Mouse (Mus musculus) forebrain, embryonic 15.5 days (tissue): ENCODE data around the gene Uba52. TPM values are rescaled to one million over a fixed set of nuclear protein-coding genes. Genes with fewer than 3 reads are reported as not detected.

Experiments used
- ATAC-seq: fragments of 200-750 bp; cut with Nextera tagmentation; replicated peaks from 2 replicates; pipeline ENCODE4 v1.8.0; 2017; ENCODE audit warnings: mild to moderate bottlenecking, moderate TSS enrichment, moderate library complexity
- H3K27ac ChIP-seq: fragments of 300-500 bp; sonication (generic); replicated peaks from 2 replicates; pipeline ENCODE4 v1.5.1; 2015; ENCODE audit warnings: mild to moderate bottlenecking, inconsistent platforms
- H3K27me3 ChIP-seq: fragments of 300-500 bp; sonication (generic); 2 replicates; pipeline ENCODE4 v1.6.1; 2015; ENCODE audit warnings: inconsistent platforms
- H3K36me3 ChIP-seq: fragments of 300-500 bp; sonication (generic); 2 replicates; pipeline ENCODE4 v1.6.1; 2015; ENCODE audit warnings: mild to moderate bottlenecking, inconsistent platforms
- H3K4me1 ChIP-seq: fragments of 300-500 bp; sonication (generic); 2 replicates; pipeline ENCODE4 v1.6.1; 2015; ENCODE audit warnings: inconsistent platforms
- H3K4me2 ChIP-seq: fragments of 300-500 bp; sonication (generic); replicated peaks from 2 replicates; pipeline ENCODE4 v1.6.1; 2015; ENCODE audit warnings: mild to moderate bottlenecking, inconsistent platforms
- H3K4me3 ChIP-seq: fragments of 300-500 bp; sonication (generic); 2 replicates; pipeline ENCODE4 v1.5.1; 2015; ENCODE audit warnings: mild to moderate bottlenecking, inconsistent platforms
- H3K9ac ChIP-seq: fragments of 300-500 bp; sonication (generic); replicated peaks from 2 replicates; pipeline ENCODE4 v1.6.1; 2015; ENCODE audit warnings: mild to moderate bottlenecking, inconsistent platforms
- H3K9me3 ChIP-seq: fragments of 300-500 bp; sonication (generic); 2 replicates; pipeline ENCODE4 v1.6.1; 2016; ENCODE audit warnings: inconsistent platforms
- WGBS: fragments of 180-500 bp; shearing (Covaris S2); methylation state at CpG from one replicate; pipeline ENCODE4 v1.1.7; 2015; ENCODE audit warnings: mixed read lengths; 5-methylcytosine and 5-hydroxymethylcytosine counted together
- polyA plus RNA-seq: library from polyadenylated mRNA; unstranded; fragments of >200 nt; fragmentation: Nextera tagmentation; extraction: Ambion mirVana; gene quantifications from 2 replicates; pipeline ENCODE4 v1.2.1, GENCODE M21; 2015

Uba52 gene
- polyA plus RNA-seq, 1 experiment from 2014 or later = 724 TPM

DNA sequence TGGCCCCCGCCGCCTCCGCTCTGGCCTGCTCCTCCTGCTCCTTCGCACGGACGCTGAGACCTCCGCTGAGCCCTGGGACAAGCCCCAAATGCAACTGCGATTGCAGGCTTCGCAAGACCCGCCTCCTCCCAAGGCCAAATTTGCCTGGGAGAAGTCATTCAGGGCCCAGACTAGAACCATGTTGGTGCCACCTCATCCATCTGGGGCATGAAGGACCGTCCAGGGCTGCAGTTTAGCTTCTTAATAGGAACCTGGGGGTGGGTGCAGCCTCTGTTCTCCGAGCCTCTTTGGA lies 14.9 kb downstream of the Uba52 start:
- no peaks in the 10 kb centered on the region for H3K9me3 ChIP-seq
- peak overlapping the region; percentile 11; the same call in 1 of the 2 replicates for H3K4me3 ChIP-seq
- no peak overlapping the region for H3K9ac ChIP-seq
- H3K27ac ChIP-seq = no peak overlapping the region
- peaks cover 36% of the 10 kb centered on the region for H3K4me1 ChIP-seq
- peaks cover 100% of the 10 kb centered on the region for H3K27me3 ChIP-seq
- no peaks in the 10 kb centered on the region for H3K36me3 ChIP-seq
- no peak overlapping the region for H3K4me2 ChIP-seq
- ATAC-seq = no peak
- 9% methylated on average over 12 of the region's 12 CpGs for WGBS

DNA sequence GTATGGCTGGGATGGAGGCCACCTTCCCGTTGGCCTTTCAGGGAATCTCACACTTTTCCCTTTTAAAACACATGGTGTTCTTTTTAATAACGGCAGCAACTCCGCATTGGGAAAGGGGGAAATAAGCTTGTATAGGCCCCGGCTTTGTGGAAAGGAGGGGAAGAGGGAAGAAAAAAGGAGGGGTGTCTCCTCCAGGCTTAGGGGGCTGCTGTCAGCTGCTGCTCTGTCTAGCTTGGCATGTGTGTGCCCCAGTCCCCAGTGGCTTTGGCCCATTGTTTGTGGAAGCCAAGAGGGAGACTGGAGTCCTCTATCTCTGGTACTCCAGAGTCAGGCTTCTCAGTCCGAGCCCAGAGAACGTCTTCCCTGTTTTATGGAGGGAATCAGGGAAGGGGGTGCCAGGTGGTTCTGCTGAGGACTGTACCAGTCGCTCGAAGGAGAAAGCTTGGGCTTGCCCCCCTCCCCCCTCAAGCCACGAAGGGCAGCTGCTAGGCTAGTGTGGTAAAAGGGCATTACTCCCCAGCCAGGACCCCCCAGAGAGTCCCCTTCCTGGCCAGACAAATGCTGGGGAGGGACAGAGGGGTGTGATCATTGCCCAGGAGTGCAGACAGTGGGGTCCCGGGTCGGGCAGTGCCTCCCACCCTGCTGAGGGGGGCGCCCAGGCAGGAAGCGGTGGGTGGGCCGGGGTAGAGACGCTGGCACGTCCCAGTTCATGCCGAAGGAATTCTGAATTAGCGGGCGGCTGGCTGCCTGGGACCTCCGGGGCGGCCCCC lies 15.4 kb downstream of the Uba52 start:
- no peak for ATAC-seq
- Histone ChIP-seq H3K9ac (no peak overlapping the region), H3K4me2 (no peak overlapping the region), H3K4me3 (peak overlapping the region; percentile 11; the same call in 1 of the 2 replicates), H3K4me1 (peaks cover 34% of the 10 kb centered on the region), H3K27me3 (peaks cover 100% of the 10 kb centered on the region), H3K36me3 (no peaks in the 10 kb centered on the region), H3K27ac (no peak overlapping the region), H3K9me3 (no peaks in the 10 kb centered on the region)
- 0% methylated on average over 21 of the region's 21 CpGs for WGBS

DNA sequence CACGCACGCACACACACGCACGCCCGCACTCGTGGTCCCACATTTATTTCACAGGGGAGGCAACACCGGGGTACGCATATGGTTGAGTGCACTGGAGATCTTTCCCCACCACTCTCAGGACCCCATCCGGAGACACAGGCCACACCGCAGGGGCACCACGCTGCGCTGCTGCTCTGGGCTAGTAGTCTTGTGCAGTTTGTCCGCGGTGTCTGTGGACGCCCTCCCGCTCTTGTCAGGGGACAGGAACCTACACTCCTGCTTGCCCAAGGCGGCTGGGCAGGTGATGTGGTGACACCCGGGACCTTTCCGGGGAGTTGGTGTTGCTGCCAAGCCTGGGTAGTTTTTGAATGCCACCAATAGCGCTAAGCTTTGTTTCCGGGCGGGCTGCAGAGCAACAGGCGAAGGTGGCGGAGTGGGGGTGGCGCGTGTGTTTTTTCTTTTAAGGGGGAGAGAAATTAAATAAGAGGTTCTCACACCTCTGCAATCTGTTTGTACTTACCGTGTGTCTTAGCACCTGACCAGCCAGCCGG lies 16.1 kb downstream of the Uba52 start:
- peak overlapping the region; percentile 58; the same call in 1 of the 2 replicates for H3K4me2 ChIP-seq
- H3K9me3 ChIP-seq = no peaks in the 10 kb centered on the region
- peak overlapping the region; percentile 41 for H3K4me3 ChIP-seq
- peaks cover 100% of the 10 kb centered on the region for H3K27me3 ChIP-seq
- H3K9ac ChIP-seq = no peak overlapping the region
- H3K4me1 ChIP-seq = peaks cover 37% of the 10 kb centered on the region
- H3K36me3 ChIP-seq = no peaks in the 10 kb centered on the region
- no peak for ATAC-seq
- H3K27ac ChIP-seq = no peak overlapping the region
- WGBS = 3% methylated on average over 28 of the region's 28 CpGs

DNA sequence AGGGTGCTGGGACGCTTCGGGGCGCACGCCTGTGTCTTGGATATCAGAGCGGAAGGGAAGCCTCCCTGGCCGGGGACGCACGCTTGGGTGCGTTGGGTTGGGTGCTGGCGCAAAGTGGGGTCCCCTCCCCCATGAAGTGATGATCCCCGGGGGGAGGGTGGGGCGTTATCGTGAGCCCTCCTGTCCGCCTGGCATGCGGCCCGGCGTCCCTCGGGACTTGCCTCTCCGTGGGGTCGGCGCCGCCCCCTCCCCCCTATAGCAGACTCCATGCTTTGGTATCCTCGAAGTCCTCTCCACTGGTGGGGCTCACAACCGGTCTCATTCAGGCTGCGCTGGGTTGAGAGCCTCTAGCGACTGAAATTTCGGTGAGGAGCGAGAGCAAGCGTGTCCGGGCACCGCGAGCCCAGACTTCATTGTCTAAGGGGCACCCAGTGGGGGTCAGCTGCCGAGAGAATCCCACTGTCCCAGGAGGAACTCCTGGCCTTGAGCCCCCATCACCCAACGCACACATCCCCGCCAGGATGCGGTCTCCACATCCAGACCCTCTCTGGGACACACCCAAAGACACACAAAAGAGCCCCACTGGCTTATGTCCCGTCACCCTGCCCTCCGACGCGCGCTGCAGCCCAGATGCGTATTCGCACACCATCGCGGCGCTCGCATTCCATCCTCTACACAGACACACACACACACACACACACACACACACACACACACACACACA lies 16.7 kb downstream of the Uba52 start:
- no peak overlapping the region for H3K27ac ChIP-seq
- H3K27me3 ChIP-seq = peaks cover 100% of the 10 kb centered on the region
- H3K4me2 ChIP-seq = peak overlapping the region; percentile 58
- peak overlapping the region; percentile 36; the same call in 1 of the 2 replicates for H3K9ac ChIP-seq
- ATAC-seq = no peak
- no peaks in the 10 kb centered on the region for H3K9me3 ChIP-seq
- WGBS = under 1% methylated on average over 47 of the region's 47 CpGs
- H3K36me3 ChIP-seq = no peaks in the 10 kb centered on the region
- peaks cover 40% of the 10 kb centered on the region for H3K4me1 ChIP-seq
- H3K4me3 ChIP-seq = peak overlapping the region; percentile 41

DNA sequence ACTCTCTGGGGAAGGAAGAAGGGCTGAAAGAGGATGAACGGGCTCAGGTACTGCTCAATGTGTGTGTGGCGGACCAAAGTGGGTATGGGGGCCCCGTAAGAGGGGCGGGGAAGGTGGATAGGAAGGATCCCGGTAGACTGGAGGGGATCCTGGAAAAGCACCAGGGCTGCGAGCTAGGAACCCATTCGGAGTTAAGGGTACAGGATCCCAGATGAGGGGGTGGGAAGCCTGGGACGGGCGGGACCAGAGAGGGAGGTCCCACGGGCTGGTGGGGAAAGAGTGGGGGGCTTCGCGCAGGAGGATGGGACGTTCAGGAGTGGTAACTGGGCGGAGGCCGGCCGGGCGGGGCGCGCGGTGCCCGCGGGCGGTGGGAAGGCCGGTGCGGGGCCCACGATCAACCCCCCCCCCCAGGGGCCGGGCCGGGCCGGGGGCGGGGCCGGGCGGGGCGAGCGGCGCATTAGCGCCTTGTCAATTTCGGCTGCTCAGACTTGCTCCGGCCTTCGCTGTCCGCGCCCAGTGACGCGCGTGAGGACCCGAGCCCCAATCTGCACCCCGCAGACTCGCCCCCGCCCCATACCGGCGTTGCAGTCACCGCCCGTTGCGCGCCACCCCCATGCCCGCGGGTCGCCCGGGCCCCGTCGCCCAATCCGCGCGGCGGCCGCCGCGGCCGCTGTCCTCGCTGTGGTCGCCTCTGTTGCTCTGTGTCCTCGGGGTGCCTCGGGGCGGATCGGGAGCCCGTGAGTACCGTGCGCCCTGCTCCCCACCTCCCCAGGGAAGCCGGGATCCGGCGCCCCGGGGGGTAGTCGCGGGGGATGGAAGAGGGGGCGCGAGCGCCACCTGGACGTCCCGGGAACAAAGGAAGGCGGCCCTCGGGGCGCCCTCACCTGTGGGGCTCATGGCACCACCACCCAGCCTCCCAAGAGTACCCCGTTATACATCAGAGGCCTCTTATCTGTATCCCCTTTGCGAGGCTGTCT lies 17.6 kb downstream of the Uba52 start, which contains the start of gene Crlf1:
TSS of gene Crlf1 (plus strand) at position 495 of the 977 bp plus-strand sequence.
- Histone ChIP-seq H3K4me2 (peak within 1 kb of the TSS; percentile 58), H3K36me3 (no peaks in the 10 kb centered on the region), H3K27me3 (peaks cover 100% of the 10 kb centered on the region), H3K9ac (peak within 1 kb of the TSS; percentile 36), H3K9me3 (no peaks in the 10 kb centered on the region), H3K27ac (no peak within 1 kb of the TSS), H3K4me1 (peaks cover 48% of the 10 kb centered on the region), H3K4me3 (peak within 1 kb of the TSS; percentile 41)
- ATAC-seq = no peak
- under 1% methylated on average over 83 of the region's 93 CpGs for WGBS

DNA sequence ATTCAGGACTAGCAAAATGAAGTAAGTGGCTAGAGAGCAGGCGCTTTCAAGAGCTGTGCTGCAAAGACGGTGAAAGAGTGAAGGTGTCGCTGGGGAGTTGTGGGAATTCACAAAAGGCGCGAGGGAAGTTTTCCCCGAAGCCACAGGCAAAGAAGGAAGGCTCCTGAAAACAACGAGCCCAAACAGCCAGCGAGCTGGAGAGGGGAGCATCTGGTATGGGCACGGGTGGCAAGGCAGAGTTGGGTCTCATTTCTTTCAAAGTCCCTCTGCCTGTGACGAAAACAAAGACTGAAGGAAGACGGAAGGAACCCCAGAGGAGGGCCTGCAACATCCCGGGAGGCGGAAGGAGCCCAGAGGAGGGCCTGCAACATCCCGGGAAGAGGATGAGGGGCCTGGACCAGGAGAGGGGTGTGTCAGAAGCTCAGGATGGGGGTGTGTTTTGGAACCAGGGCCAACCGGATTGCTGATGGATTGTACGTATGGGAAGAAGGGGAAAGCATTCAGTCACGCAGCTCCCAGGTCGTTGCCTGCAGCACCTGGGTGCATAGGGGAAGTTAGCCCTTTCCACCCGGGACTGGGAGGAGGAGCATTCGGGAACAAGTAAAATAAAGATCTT lies 19.6 kb downstream of the Uba52 start:
- H3K36me3 ChIP-seq = no peaks in the 10 kb centered on the region
- no peak overlapping the region for H3K4me3 ChIP-seq
- WGBS = under 1% methylated on average over 20 of the region's 20 CpGs
- no peak overlapping the region for H3K4me2 ChIP-seq
- ATAC-seq = no peak
- H3K9ac ChIP-seq = no peak overlapping the region
- H3K4me1 ChIP-seq = peaks cover 61% of the 10 kb centered on the region
- no peaks in the 10 kb centered on the region for H3K9me3 ChIP-seq
- H3K27me3 ChIP-seq = peaks cover 95% of the 10 kb centered on the region
- H3K27ac ChIP-seq = no peak overlapping the region

DNA sequence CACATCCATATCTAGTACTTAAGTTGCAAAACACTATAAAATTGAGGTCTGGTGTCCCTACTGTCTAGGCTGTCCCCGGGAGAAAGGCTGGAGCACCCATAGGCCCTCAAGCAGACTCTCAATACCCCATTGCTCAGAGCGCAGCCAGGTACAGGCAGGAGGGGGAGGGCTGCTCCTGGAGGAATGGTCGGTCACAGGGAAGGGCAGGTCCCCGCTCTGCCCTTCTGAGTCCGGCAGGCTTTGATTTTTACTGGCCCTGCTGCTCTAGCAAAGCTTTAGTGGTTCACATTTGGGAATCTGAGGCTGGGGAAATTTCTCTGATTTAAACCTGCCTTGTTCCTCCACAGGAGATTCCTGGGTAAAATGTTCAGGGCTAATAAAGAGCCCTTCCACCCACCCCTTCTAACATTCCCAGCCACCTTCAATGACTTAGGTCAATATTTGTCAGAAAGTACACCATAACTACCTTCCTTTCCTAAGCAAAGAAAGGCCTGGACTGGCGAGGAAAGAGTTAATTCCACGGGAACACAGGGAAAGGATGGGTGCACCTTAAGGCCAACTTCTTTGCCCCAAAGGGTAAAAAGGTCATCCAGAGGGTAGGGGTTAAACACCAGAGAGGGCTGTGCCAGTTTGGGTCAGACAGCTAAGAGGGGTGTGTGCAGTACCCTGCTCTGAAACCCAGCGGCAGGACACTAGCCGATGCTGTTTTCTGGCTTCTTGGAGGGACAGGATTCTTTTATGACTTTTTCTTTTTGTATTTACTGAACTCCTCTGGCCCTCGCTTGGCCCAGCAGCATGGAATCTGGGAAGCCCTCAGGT lies 20.3 kb downstream of the Uba52 start:
- H3K27ac ChIP-seq = no peak overlapping the region
- no peaks in the 10 kb centered on the region for H3K36me3 ChIP-seq
- H3K4me1 ChIP-seq = peaks cover 55% of the 10 kb centered on the region
- WGBS = 4% methylated on average over 10 of the region's 10 CpGs
- no peak for ATAC-seq
- H3K9me3 ChIP-seq = no peaks in the 10 kb centered on the region
- H3K9ac ChIP-seq = no peak overlapping the region
- no peak overlapping the region for H3K4me2 ChIP-seq
- H3K27me3 ChIP-seq = peaks cover 95% of the 10 kb centered on the region
- H3K4me3 ChIP-seq = no peak overlapping the region

DNA sequence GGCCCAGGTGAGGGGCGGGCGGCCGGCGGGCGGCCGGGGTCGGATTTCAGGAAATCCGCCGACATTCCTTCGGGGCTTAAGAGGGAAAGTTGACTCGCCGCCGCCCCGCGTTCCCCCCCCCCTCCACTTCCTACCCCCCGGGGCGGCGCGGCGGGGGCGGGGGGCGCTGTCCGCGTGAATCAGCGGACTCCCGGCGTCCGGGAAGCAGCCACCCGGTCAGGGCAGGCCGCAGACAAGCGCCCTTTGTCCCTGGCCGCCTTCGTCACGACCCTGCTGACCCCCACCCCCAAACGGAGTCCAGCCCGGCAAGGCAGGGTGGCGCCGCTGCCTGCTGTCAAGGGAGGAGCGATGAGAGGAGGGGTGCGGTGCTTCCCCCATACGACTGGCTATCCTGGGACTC lies 21.0 kb downstream of the Uba52 start:
- no peak overlapping the region for H3K27ac ChIP-seq
- peaks cover 95% of the 10 kb centered on the region for H3K27me3 ChIP-seq
- H3K9ac ChIP-seq = no peak overlapping the region
- ATAC-seq = no peak
- peak overlapping the region; percentile 11; the same call in 1 of the 2 replicates for H3K4me2 ChIP-seq
- no peak overlapping the region for H3K4me3 ChIP-seq
- H3K4me1 ChIP-seq = peaks cover 48% of the 10 kb centered on the region
- H3K36me3 ChIP-seq = no peaks in the 10 kb centered on the region
- under 1% methylated on average over 31 of the region's 41 CpGs for WGBS
- H3K9me3 ChIP-seq = no peaks in the 10 kb centered on the region

DNA sequence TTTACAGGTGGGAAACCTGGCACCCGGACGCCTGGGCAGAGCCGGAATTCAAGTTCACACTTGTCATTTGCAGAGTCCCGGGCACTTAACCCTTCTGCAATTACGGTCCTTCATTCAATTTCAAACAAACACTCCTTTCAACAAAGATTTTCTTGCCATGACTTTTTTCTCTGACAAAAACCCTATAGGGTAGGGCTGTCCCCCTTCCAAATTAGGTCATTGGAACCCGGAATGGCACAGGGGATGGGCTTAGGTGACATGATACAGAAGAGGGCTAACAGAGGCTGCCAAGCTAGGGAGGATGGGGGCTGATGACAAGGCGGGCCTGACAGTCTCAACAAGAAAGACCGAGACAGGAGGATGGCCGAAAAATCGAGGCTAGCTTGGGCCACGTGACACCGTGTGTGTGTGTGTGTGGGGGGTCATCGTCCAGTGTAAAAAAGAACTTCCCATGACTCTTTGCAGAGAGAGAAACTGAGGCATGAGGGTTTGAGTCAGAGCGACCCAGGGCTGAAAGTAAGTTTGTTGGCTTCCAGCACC lies 21.6 kb downstream of the Uba52 start:
- peak overlapping the region; percentile 11; the same call in 1 of the 2 replicates for H3K4me2 ChIP-seq
- ATAC-seq = no peak
- H3K27me3 ChIP-seq = peaks cover 95% of the 10 kb centered on the region
- H3K9ac ChIP-seq = no peak overlapping the region
- no peaks in the 10 kb centered on the region for H3K9me3 ChIP-seq
- peaks cover 44% of the 10 kb centered on the region for H3K4me1 ChIP-seq
- WGBS = 3% methylated on average over 14 of the region's 14 CpGs
- no peaks in the 10 kb centered on the region for H3K36me3 ChIP-seq
- no peak overlapping the region for H3K4me3 ChIP-seq
- no peak overlapping the region for H3K27ac ChIP-seq

DNA sequence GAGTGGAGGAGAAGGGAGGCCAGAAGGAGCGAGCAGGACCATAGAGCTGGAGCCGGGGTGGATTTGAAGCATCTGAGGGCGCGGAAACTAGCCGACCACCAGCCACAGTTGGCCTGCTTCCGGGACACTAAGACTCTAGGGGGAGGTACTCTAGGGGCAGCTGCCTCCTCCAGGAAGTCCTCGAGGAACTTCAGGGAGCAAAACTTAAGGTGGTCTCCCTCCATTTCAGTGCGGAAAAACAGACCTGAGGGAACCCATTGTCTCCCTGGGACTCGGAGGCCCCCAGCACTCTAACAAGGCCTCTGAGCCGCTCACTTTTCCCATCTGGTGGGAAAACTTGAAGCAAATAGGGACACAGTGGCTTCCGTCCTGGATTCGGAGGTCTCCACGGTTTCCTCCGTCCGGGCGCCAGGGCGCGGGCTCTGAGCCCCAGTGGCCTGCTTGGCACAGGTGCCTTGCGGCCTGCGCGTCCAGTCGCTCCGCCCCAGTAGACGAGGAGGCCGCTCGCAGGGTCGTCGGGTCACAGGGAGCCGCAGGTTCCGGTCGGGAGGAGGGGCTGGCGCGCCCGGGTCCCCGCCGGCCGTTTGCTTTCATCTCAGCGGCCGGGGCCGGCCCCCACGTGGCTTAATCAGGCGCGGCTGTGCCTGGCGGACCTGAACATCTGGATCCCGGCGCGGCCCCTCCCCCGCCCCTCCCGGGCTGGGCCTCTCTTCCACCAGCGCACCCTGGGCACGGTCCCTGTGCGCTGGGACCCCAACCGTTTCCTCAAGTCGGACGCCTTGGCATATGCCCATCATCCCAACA lies 22.4 kb downstream of the Uba52 start:
- 4% methylated on average over 55 of the region's 55 CpGs for WGBS
- peaks cover 36% of the 10 kb centered on the region for H3K4me1 ChIP-seq
- H3K4me2 ChIP-seq = peak overlapping the region; percentile 83
- ATAC-seq = no peak
- no peaks in the 10 kb centered on the region for H3K9me3 ChIP-seq
- H3K27me3 ChIP-seq = peaks cover 92% of the 10 kb centered on the region
- H3K9ac ChIP-seq = peak overlapping the region; percentile 6; the same call in 1 of the 2 replicates
- peak overlapping the region; percentile 23 for H3K4me3 ChIP-seq
- no peaks in the 10 kb centered on the region for H3K36me3 ChIP-seq
- H3K27ac ChIP-seq = no peak overlapping the region
